Mouse (Mus musculus): Measurements from ENCODE around the gene Dnttip2.

Gene Dnttip2

GRCm38 (mm10) chr3:122290696-122291095, 16.5 kb downstream of the Dnttip2 start:
- DNase-seq (ENCODE audit: low spot score) = peak; percentile 19

GRCm38 (mm10) chr3:122291828-122292227, 17.6 kb downstream of the Dnttip2 start:
- no peak for DNase-seq (ENCODE audit: low spot score)

- DNase-seq (ENCODE audit: low spot score) = peak; percentile 80
Measured at GRCm38 (mm10) chr3:122292300-122293222, 18.4 kb downstream of the Dnttip2 start.

- DNase-seq (ENCODE audit: low spot score) = peak; percentile 84
Measured at GRCm38 (mm10) chr3:122293223-122293953, 19.2 kb downstream of the Dnttip2 start.

- DNase-seq (ENCODE audit: low spot score) = peak; percentile 85
Measured at GRCm38 (mm10) chr3:122293954-122294850, 20.0 kb downstream of the Dnttip2 start, which contains the start of gene Bcar3. Gene Bcar3 (plus strand): TSS chr3:122294136.

- DNase-seq (ENCODE audit: low spot score) = peak; percentile 44
Measured at GRCm38 (mm10) chr3:122295511-122295910, 21.3 kb downstream of the Dnttip2 start.

GRCm38 (mm10) chr3:122296979-122297378, 22.8 kb downstream of the Dnttip2 start:
- DNase-seq (ENCODE audit: low spot score) = peak; percentile 40

- peak; percentile 29 for DNase-seq (ENCODE audit: low spot score)
Measured at GRCm38 (mm10) chr3:122300983-122301919, 27.1 kb downstream of the Dnttip2 start.

- DNase-seq (ENCODE audit: low spot score) = no peak
Measured at GRCm38 (mm10) chr3:122304560-122304959, 30.4 kb downstream of the Dnttip2 start.

- DNase-seq (ENCODE audit: low spot score) = no peak
Measured at GRCm38 (mm10) chr3:122307894-122308671, 33.9 kb downstream of the Dnttip2 start.

GRCm38 (mm10) chr3:122308981-122309380, 34.8 kb downstream of the Dnttip2 start:
- no peak for DNase-seq (ENCODE audit: low spot score)

- DNase-seq (ENCODE audit: low spot score) = peak; percentile 45
Measured at GRCm38 (mm10) chr3:122312078-122312477, 37.9 kb downstream of the Dnttip2 start.

- peak; percentile 40 for DNase-seq (ENCODE audit: low spot score)
Measured at GRCm38 (mm10) chr3:122312936-122313629, 38.9 kb downstream of the Dnttip2 start.

GRCm38 (mm10) chr3:122313936-122314335, 39.7 kb downstream of the Dnttip2 start:
- DNase-seq (ENCODE audit: low spot score) = no peak

GRCm38 (mm10) chr3:122316621-122317020, 42.4 kb downstream of the Dnttip2 start:
- DNase-seq (ENCODE audit: low spot score) = no peak

- DNase-seq (ENCODE audit: low spot score) = no peak
Measured at GRCm38 (mm10) chr3:122317339-122317738, 43.2 kb downstream of the Dnttip2 start.

GRCm38 (mm10) chr3:122322226-122322625, 48.0 kb downstream of the Dnttip2 start:
- no peak for DNase-seq (ENCODE audit: low spot score)

- no peak for DNase-seq (ENCODE audit: low spot score)
Measured at GRCm38 (mm10) chr3:122323841-122324240, 49.7 kb downstream of the Dnttip2 start.

- no peak for DNase-seq (ENCODE audit: low spot score)
Measured at GRCm38 (mm10) chr3:122324528-122324927, 50.3 kb downstream of the Dnttip2 start.
